Mouse (Mus musculus) brain, adult 10 weeks (tissue): ENCODE results near the gene Zscan18. TPM values are rescaled to one million over a fixed set of nuclear protein-coding genes. Genes with fewer than 3 reads are reported as not detected.

Experiments
- polyA plus RNA-seq: library from polyadenylated mRNA; stranded (reverse); fragments of 350-450 nt; fragmentation: Illumina TruSeq; extraction: RNeasy Lipid Tissue Mini Kit (QIAGEN cat#74804); gene quantifications from one replicate; pipeline ENCODE4 v1.2.3, GENCODE M21; 2015; ENCODE audit warnings: low read depth, low replicate concordance

Zscan18 gene
- polyA plus RNA-seq: 17.1 TPM

GRCm38 (mm10) chr7:12802866-12803726, at the start of gene Zscan18:
Gene Zscan18, minus strand, starts transcription at chr7:12803635.

GRCm38 (mm10) chr7:12834162-12835120, 31.0 kb upstream of the Zscan18 start, which contains the start of gene Zfp110:
Gene Zfp110, plus strand, starts transcription at chr7:12834761.

GRCm38 (mm10) chr7:12818521-12819295, 15.3 kb upstream of the Zscan18 start, which contains the start of gene Zfp329:
Gene Zfp329, minus strand, starts transcription at chr7:12818858.

GRCm38 (mm10) chr7:12734904-12735303, 68.5 kb downstream of the Zscan18 start, which contains the start of gene Vmn2r56:
Gene Vmn2r56, minus strand, starts transcription at chr7:12735004.

Other genes with a start within 250 kb of the Zscan18 start
- gene Vmn2r53, start 194.8 kb downstream of the Zscan18 start, polyA plus RNA-seq: not detected
- not detected for gene Vmn2r54, start 163.3 kb downstream of the Zscan18 start, polyA plus RNA-seq
- not detected for gene Vmn2r55, start 118.6 kb downstream of the Zscan18 start, polyA plus RNA-seq
- gene Vmn2r56, start 68.6 kb downstream of the Zscan18 start, polyA plus RNA-seq: not detected
- gene Zfp329, start 15.2 kb upstream of the Zscan18 start, polyA plus RNA-seq: 17.6 TPM
- 12.9 TPM for gene Zfp110, start 31.1 kb upstream of the Zscan18 start, polyA plus RNA-seq
- gene Zfp128, start 77.5 kb upstream of the Zscan18 start, polyA plus RNA-seq: 6.8 TPM
- 9.1 TPM for gene Zscan22, start 94.2 kb upstream of the Zscan18 start, polyA plus RNA-seq
- 684 TPM for gene Rps5, start 118.7 kb upstream of the Zscan18 start, polyA plus RNA-seq
- 1.1 TPM for gene Rnf225, start 123.8 kb upstream of the Zscan18 start, polyA plus RNA-seq
- 6.7 TPM for gene Zfp324, start 162.2 kb upstream of the Zscan18 start, polyA plus RNA-seq
- gene Zfp446, start 174.2 kb upstream of the Zscan18 start, polyA plus RNA-seq: 7.9 TPM
- gene Slc27a5, start 194.6 kb upstream of the Zscan18 start, polyA plus RNA-seq: 0.98 TPM
- 177 TPM for gene Trim28, start 195.5 kb upstream of the Zscan18 start, polyA plus RNA-seq
- gene Zbtb45, start 206.4 kb upstream of the Zscan18 start, polyA plus RNA-seq: 22.8 TPM
- 240 TPM for gene Chmp2a, start 231.2 kb upstream of the Zscan18 start, polyA plus RNA-seq
- 279 TPM for gene Ube2m, start 234.6 kb upstream of the Zscan18 start, polyA plus RNA-seq